ENCODE assay signal across 14 mouse cellular contexts in genomic region chr6:83068221-83068620, GRCm38 (mm10). TPM values are rescaled to one million over a fixed set of nuclear protein-coding genes. Genes with fewer than 3 reads are reported as not detected.
DNase-seq lines count a peak whose midpoint lies in the region; ATAC-seq and TF ChIP-seq lines count a peak whose summit lies in the region.
"Had no signal": no experiment of that assay in that cellular context is flagged by ENCODE, and none has a peak within 500 bp of the region (broad histone marks: within the 10 kb centered on the region; RNA-seq: fewer than 3 reads in every experiment).

No protein-coding gene starts in this region.

- ATAC-seq in hindbrain, embryonic 16.5 days = no peak
- no peak for ATAC-seq in neural tube, embryonic 11.5 days (ENCODE audit: insufficient read depth, low FRiP score, low TSS enrichment)
- no peak for ATAC-seq in neural tube, embryonic 15.5 days (ENCODE audit: low FRiP score)
- no peak for ATAC-seq in intestine, postnatal 0 days

- H3K36me3 ChIP-seq in hindbrain, embryonic 10.5 days = no peaks in the 10 kb centered on the region
- H3K36me3 ChIP-seq in hindbrain, embryonic 16.5 days (ENCODE audit: control insufficient read depth, insufficient read depth, low read length) = no peaks in the 10 kb centered on the region
- H3K36me3 ChIP-seq in neural tube, embryonic 11.5 days (ENCODE audit: control insufficient read depth, insufficient read depth, low read length) = no peaks in the 10 kb centered on the region
- H3K36me3 ChIP-seq in neural tube, embryonic 15.5 days = no peaks in the 10 kb centered on the region
- no peaks in the 10 kb centered on the region; the same call in 1 of the 2 replicates for H3K36me3 ChIP-seq in intestine, postnatal 0 days (ENCODE audit: control insufficient read depth, insufficient read depth)

- H3K27me3 ChIP-seq in hindbrain, embryonic 10.5 days (ENCODE audit: insufficient read depth, poor library complexity, severe bottlenecking) = peaks cover 100% of the 10 kb centered on the region
- H3K27me3 ChIP-seq in hindbrain, embryonic 16.5 days (replicated peaks; ENCODE audit: control insufficient read depth, insufficient read depth, low read length) = peaks cover 72% of the 10 kb centered on the region
- peaks cover 95% of the 10 kb centered on the region for H3K27me3 ChIP-seq in neural tube, embryonic 11.5 days (ENCODE audit: control insufficient read depth, insufficient read depth, low read length)
- peaks cover 94% of the 10 kb centered on the region for H3K27me3 ChIP-seq in neural tube, embryonic 15.5 days (replicated peaks)
- H3K27me3 ChIP-seq in intestine, postnatal 0 days (replicated peaks; ENCODE audit: control insufficient read depth, insufficient read depth, low read length) = peaks cover 92% of the 10 kb centered on the region

- intact Hi-C loops in left cerebral cortex, postnatal 36 days (cut with DNase I) = no loop called here

- no peak for TF ChIP-seq CTCF in intestine, postnatal 0 days (IDR thresholded peaks at IDR 0.05; ENCODE audit: low read depth)

- 1% methylated on average over 8 of the region's 8 CpGs for WGBS in hindbrain, embryonic 10.5 days
- WGBS in hindbrain, embryonic 16.5 days = 2% methylated on average over 8 of the region's 8 CpGs
- WGBS in neural tube, embryonic 11.5 days = 3% methylated on average over 8 of the region's 8 CpGs
- WGBS in neural tube, embryonic 15.5 days = 4% methylated on average over 8 of the region's 8 CpGs
- WGBS in intestine, postnatal 0 days = 13% methylated on average over 8 of the region's 8 CpGs

- H3K27ac ChIP-seq in hindbrain, embryonic 10.5 days = no peak overlapping the region
- H3K27ac ChIP-seq in hindbrain, embryonic 16.5 days (ENCODE audit: low read depth, low read length) = no peak overlapping the region
- H3K27ac ChIP-seq in neural tube, embryonic 11.5 days (ENCODE audit: low read depth, low read length) = no peak overlapping the region
- no peak overlapping the region for H3K27ac ChIP-seq in neural tube, embryonic 15.5 days (replicated peaks)
- H3K27ac ChIP-seq in intestine, postnatal 0 days (ENCODE audit: low read depth, low read length) = no peak overlapping the region

- no peaks in the 10 kb centered on the region for H3K9me3 ChIP-seq in hindbrain, embryonic 10.5 days
- no peaks in the 10 kb centered on the region for H3K9me3 ChIP-seq in hindbrain, embryonic 16.5 days (ENCODE audit: control insufficient read depth, low read length)
- no peaks in the 10 kb centered on the region for H3K9me3 ChIP-seq in neural tube, embryonic 11.5 days (ENCODE audit: control insufficient read depth, low read length)
- no peaks in the 10 kb centered on the region for H3K9me3 ChIP-seq in neural tube, embryonic 15.5 days (replicated peaks)
- H3K9me3 ChIP-seq in intestine, postnatal 0 days (ENCODE audit: control insufficient read depth) = no peaks in the 10 kb centered on the region

- DNase-seq in hindbrain, embryonic 10.5 days (ENCODE audit: low spot score) = no peak
- no peak for DNase-seq in neural tube, embryonic 11.5 days (ENCODE audit: low spot score)
- no peak for DNase-seq in cerebellum, postnatal 10 days
- DNase-seq in left cerebral cortex, postnatal 36 days (ENCODE audit: low spot score in 2 of 2) = no peak
- DNase-seq: adrenal gland, postnatal 25 days; cerebellum, adult 8-10 months; heart, adult 11 months; right cerebral cortex, postnatal 4 days; thymus, postnatal 25 days had no signal

- peaks cover 45% of the 10 kb centered on the region for H3K4me1 ChIP-seq in hindbrain, embryonic 10.5 days (replicated peaks)
- peaks cover 7% of the 10 kb centered on the region; the same call in 1 of the 2 replicates for H3K4me1 ChIP-seq in hindbrain, embryonic 16.5 days (ENCODE audit: control insufficient read depth, insufficient read depth, low read depth, low read length)
- peaks cover 7% of the 10 kb centered on the region; the same call in 1 of the 2 replicates for H3K4me1 ChIP-seq in neural tube, embryonic 11.5 days (ENCODE audit: control insufficient read depth, insufficient read depth, low read length)
- peaks cover 24% of the 10 kb centered on the region for H3K4me1 ChIP-seq in neural tube, embryonic 15.5 days
- H3K4me1 ChIP-seq in intestine, postnatal 0 days (replicated peaks; ENCODE audit: control insufficient read depth, insufficient read depth, low read length) = no peaks in the 10 kb centered on the region; the same call in 1 of the 2 replicates

- H3K4me2 ChIP-seq in hindbrain, embryonic 16.5 days (ENCODE audit: low read length) = no peak overlapping the region
- H3K4me2 ChIP-seq in neural tube, embryonic 11.5 days (ENCODE audit: low read depth) = peak overlapping the region; percentile 24; the same call in 1 of the 2 replicates
- H3K4me2 ChIP-seq in neural tube, embryonic 15.5 days = no peak overlapping the region; the same call in 1 of the 2 replicates
- peak overlapping the region; percentile 63 for H3K4me2 ChIP-seq in intestine, postnatal 0 days (replicated peaks; ENCODE audit: low read depth)

- H3K9ac ChIP-seq in hindbrain, embryonic 16.5 days (ENCODE audit: low read depth, low read length) = no peak overlapping the region
- no peak overlapping the region for H3K9ac ChIP-seq in neural tube, embryonic 11.5 days (ENCODE audit: low read length)
- no peak overlapping the region for H3K9ac ChIP-seq in neural tube, embryonic 15.5 days (replicated peaks)
- no peak overlapping the region for H3K9ac ChIP-seq in intestine, postnatal 0 days (ENCODE audit: low read depth, low read length)

- H3K4me3 ChIP-seq in hindbrain, embryonic 10.5 days = peak overlapping the region; percentile 41; the same call in 1 of the 2 replicates
- no peak overlapping the region for H3K4me3 ChIP-seq in hindbrain, embryonic 16.5 days (ENCODE audit: low read length)
- H3K4me3 ChIP-seq in neural tube, embryonic 11.5 days (ENCODE audit: low read depth, low read length) = peak overlapping the region; percentile 28; the same call in 1 of the 2 replicates
- no peak overlapping the region for H3K4me3 ChIP-seq in neural tube, embryonic 15.5 days (replicated peaks)
- peak overlapping the region; percentile 39 for H3K4me3 ChIP-seq in intestine, postnatal 0 days (ENCODE audit: low read depth, low read length)

RNA-seq across cellular contexts. Expression of gene Tlx2, which starts 1.9 kb away (rescaled TPM):
- 5.6 and 12.3 TPM in 2 replicates for polyA plus RNA-seq in hindbrain, embryonic 10.5 days (2016; fragmentation: Nextera tagmentation; extraction: Ambion mirVana)
- 0.16 and 0.40 TPM in 2 replicates for polyA plus RNA-seq in hindbrain, embryonic 16.5 days (2015; fragmentation: Nextera tagmentation; extraction: Ambion mirVana)
- 21.2 and 30.4 TPM in 2 replicates for polyA plus RNA-seq in neural tube, embryonic 11.5 days (2014; fragmentation: Nextera tagmentation; extraction: Ambion mirVana)
- polyA plus RNA-seq in neural tube, embryonic 15.5 days (2015; fragmentation: Nextera tagmentation; extraction: Ambion mirVana) = 2.6 and 4.7 TPM in 2 replicates
- 7.6 and 8.4 TPM in 2 replicates for polyA plus RNA-seq in intestine, postnatal 0 days (2015; fragmentation: Nextera tagmentation; extraction: Ambion mirVana)
- total RNA-seq in left cerebral cortex, postnatal 36 days (2021) = not detected
- total RNA-seq: left cerebral cortex, postnatal 14 days; MEL had no signal

RNA-seq across cellular contexts. Expression of gene Pcgf1, which starts 9.4 kb away (rescaled TPM):
- 41.1 and 42.2 TPM in 2 replicates for polyA plus RNA-seq in hindbrain, embryonic 10.5 days (2016; fragmentation: Nextera tagmentation; extraction: Ambion mirVana)
- 45.2 and 48.8 TPM in 2 replicates for polyA plus RNA-seq in hindbrain, embryonic 16.5 days (2015; fragmentation: Nextera tagmentation; extraction: Ambion mirVana)
- 41.8 and 42.0 TPM in 2 replicates for polyA plus RNA-seq in neural tube, embryonic 11.5 days (2014; fragmentation: Nextera tagmentation; extraction: Ambion mirVana)
- polyA plus RNA-seq in neural tube, embryonic 15.5 days (2015; fragmentation: Nextera tagmentation; extraction: Ambion mirVana) = 45.4 and 50.8 TPM in 2 replicates
- polyA plus RNA-seq in intestine, postnatal 0 days (2015; fragmentation: Nextera tagmentation; extraction: Ambion mirVana) = 13.6 and 14.4 TPM in 2 replicates
- total RNA-seq in left cerebral cortex, postnatal 36 days (2021) = 10 to 100 TPM; 21.6 to 35.9 TPM

RNA-seq across cellular contexts. Expression of gene Dqx1, which starts 10.6 kb away (rescaled TPM):
- polyA plus RNA-seq in hindbrain, embryonic 10.5 days (2016; fragmentation: Nextera tagmentation; extraction: Ambion mirVana) = 2.2 and 3.5 TPM in 2 replicates
- polyA plus RNA-seq in hindbrain, embryonic 16.5 days (2015; fragmentation: Nextera tagmentation; extraction: Ambion mirVana) = 0.28 and 0.71 TPM in 2 replicates
- polyA plus RNA-seq in neural tube, embryonic 11.5 days (2014; fragmentation: Nextera tagmentation; extraction: Ambion mirVana) = 1.4 and 1.6 TPM in 2 replicates
- 0.45 and 1.7 TPM in 2 replicates for polyA plus RNA-seq in neural tube, embryonic 15.5 days (2015; fragmentation: Nextera tagmentation; extraction: Ambion mirVana)
- polyA plus RNA-seq in intestine, postnatal 0 days (2015; fragmentation: Nextera tagmentation; extraction: Ambion mirVana) = 24.8 and 27.1 TPM in 2 replicates
- under 1 TPM; 0.37 to 0.97 TPM for total RNA-seq in left cerebral cortex, postnatal 36 days (2021)

RNA-seq across cellular contexts. Expression of gene Htra2, which starts 13.1 kb away (rescaled TPM):
- polyA plus RNA-seq in hindbrain, embryonic 10.5 days (2016; fragmentation: Nextera tagmentation; extraction: Ambion mirVana) = 70.9 and 82.5 TPM in 2 replicates
- polyA plus RNA-seq in hindbrain, embryonic 16.5 days (2015; fragmentation: Nextera tagmentation; extraction: Ambion mirVana) = 85.6 and 88.5 TPM in 2 replicates
- 33.2 and 34.1 TPM in 2 replicates for polyA plus RNA-seq in neural tube, embryonic 11.5 days (2014; fragmentation: Nextera tagmentation; extraction: Ambion mirVana)
- polyA plus RNA-seq in neural tube, embryonic 15.5 days (2015; fragmentation: Nextera tagmentation; extraction: Ambion mirVana) = 80.8 and 83.1 TPM in 2 replicates
- polyA plus RNA-seq in intestine, postnatal 0 days (2015; fragmentation: Nextera tagmentation; extraction: Ambion mirVana) = 22.7 and 24.0 TPM in 2 replicates
- 10 to 100 TPM; 41.6 to 48.5 TPM for total RNA-seq in left cerebral cortex, postnatal 36 days (2021)

RNA-seq across cellular contexts. Expression of gene Aup1, which starts 13.9 kb away (rescaled TPM):
- polyA plus RNA-seq in hindbrain, embryonic 10.5 days (2016; fragmentation: Nextera tagmentation; extraction: Ambion mirVana) = 169 and 179 TPM in 2 replicates
- 179 and 193 TPM in 2 replicates for polyA plus RNA-seq in hindbrain, embryonic 16.5 days (2015; fragmentation: Nextera tagmentation; extraction: Ambion mirVana)
- polyA plus RNA-seq in neural tube, embryonic 11.5 days (2014; fragmentation: Nextera tagmentation; extraction: Ambion mirVana) = 122 TPM in 2 replicates
- 182 and 185 TPM in 2 replicates for polyA plus RNA-seq in neural tube, embryonic 15.5 days (2015; fragmentation: Nextera tagmentation; extraction: Ambion mirVana)
- polyA plus RNA-seq in intestine, postnatal 0 days (2015; fragmentation: Nextera tagmentation; extraction: Ambion mirVana) = 191 and 210 TPM in 2 replicates
- total RNA-seq in left cerebral cortex, postnatal 36 days (2021) = 100 to 1,000 TPM; 112 to 131 TPM

Comparison
In these comparisons a context has a peak if more than half of its experiments do, and no peak if none do; other contexts are left out.
1. H3K4me3 ChIP-seq: peak in hindbrain, embryonic 10.5 days (single experiment), neural tube, embryonic 11.5 days (single experiment) and intestine, postnatal 0 days (single experiment); none in hindbrain, embryonic 16.5 days (single experiment) and neural tube, embryonic 15.5 days (single experiment).
2. H3K4me2 ChIP-seq: peak in neural tube, embryonic 11.5 days (single experiment) and intestine, postnatal 0 days (single experiment); none in hindbrain, embryonic 16.5 days (single experiment) and neural tube, embryonic 15.5 days (single experiment).